Mouse (Mus musculus): ENCODE results near the gene Tmod3. TPM values are rescaled to one million over a fixed set of nuclear protein-coding genes. Genes with fewer than 3 reads are reported as not detected.

Gene Tmod3
- 138 and 153 TPM in 2 replicates for polyA plus RNA-seq (2015; fragmentation: Nextera tagmentation; extraction: Ambion mirVana)

GRCm38 (mm10) chr9:75559512-75560012 lies at the start of gene Tmod3:
Gene Tmod3, minus strand, starts transcription at chr9:75559657.
- H3K4me1 ChIP-seq, result peaks cover 13% of the 10 kb centered on the region; the same call in 1 of the 2 replicates
- H3K4me3 ChIP-seq (replicated peaks), result peak within 1 kb of the TSS; percentile 82
- 1% methylated on average over 21 of the region's 21 CpGs for WGBS
- H3K27me3 ChIP-seq (replicated peaks), result no peaks in the 10 kb centered on the region
- H3K4me2 ChIP-seq, result peak within 1 kb of the TSS; percentile 69
- no peaks in the 10 kb centered on the region for H3K36me3 ChIP-seq
- ATAC-seq (ENCODE audit: insufficient read depth, low FRiP score, low read depth), result peak; percentile 95
- H3K27ac ChIP-seq, result peak within 1 kb of the TSS; percentile 97
- no peaks in the 10 kb centered on the region for H3K9me3 ChIP-seq
- peak within 1 kb of the TSS; percentile 67 for H3K9ac ChIP-seq

DNA sequence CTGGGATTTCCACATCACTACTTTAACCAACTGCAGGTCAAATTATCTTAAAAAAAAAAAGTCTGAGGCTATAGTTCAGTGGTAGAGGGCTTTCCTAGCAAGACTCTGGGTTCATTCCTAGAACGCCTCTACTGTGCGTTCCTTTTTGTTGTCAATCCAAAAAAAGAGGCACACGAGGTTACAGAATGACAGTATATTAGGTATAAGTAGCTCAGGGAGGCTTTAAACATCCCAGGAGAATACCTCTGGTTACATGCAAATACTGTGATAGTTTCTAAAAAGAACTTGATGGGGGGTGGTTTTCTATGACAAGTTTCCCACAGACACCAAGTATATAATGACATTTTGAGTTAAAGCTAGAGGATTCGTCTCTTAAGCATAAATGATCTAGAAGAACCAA lies 48.0 kb upstream of the Tmod3 start:
- Histone ChIP-seq H3K4me3 (replicated peaks) (no peak overlapping the region), H3K9me3 (no peaks in the 10 kb centered on the region), H3K27ac (no peak overlapping the region), H3K36me3 (no peaks in the 10 kb centered on the region), H3K4me1 (peaks cover 2% of the 10 kb centered on the region; the same call in 1 of the 2 replicates), H3K27me3 (replicated peaks) (peaks cover 10% of the 10 kb centered on the region; the same call in 1 of the 2 replicates), H3K9ac (no peak overlapping the region), H3K4me2 (no peak overlapping the region)
- ATAC-seq (ENCODE audit: insufficient read depth, low FRiP score, low read depth), result no peak
- 87% methylated on average over 4 of the region's 4 CpGs for WGBS

- H3K4me3 ChIP-seq (replicated peaks), result no peak overlapping the region
- no peak overlapping the region for H3K9ac ChIP-seq
- H3K36me3 ChIP-seq, result no peaks in the 10 kb centered on the region
- H3K4me2 ChIP-seq, result no peak overlapping the region
- ATAC-seq (ENCODE audit: insufficient read depth, low FRiP score, low read depth), result no peak
- H3K9me3 ChIP-seq, result no peaks in the 10 kb centered on the region
- no peak overlapping the region for H3K27ac ChIP-seq
- WGBS, result 15% methylated on average over 12 of the region's 12 CpGs
- no peaks in the 10 kb centered on the region for H3K27me3 ChIP-seq (replicated peaks)
- H3K4me1 ChIP-seq, result 0 out of 2 replicates have a peak, but pooled peaks cover 5% of the 10 kb centered on the region
Measured at GRCm38 (mm10) chr9:75601510-75601909, 42.1 kb upstream of the Tmod3 start.

DNA sequence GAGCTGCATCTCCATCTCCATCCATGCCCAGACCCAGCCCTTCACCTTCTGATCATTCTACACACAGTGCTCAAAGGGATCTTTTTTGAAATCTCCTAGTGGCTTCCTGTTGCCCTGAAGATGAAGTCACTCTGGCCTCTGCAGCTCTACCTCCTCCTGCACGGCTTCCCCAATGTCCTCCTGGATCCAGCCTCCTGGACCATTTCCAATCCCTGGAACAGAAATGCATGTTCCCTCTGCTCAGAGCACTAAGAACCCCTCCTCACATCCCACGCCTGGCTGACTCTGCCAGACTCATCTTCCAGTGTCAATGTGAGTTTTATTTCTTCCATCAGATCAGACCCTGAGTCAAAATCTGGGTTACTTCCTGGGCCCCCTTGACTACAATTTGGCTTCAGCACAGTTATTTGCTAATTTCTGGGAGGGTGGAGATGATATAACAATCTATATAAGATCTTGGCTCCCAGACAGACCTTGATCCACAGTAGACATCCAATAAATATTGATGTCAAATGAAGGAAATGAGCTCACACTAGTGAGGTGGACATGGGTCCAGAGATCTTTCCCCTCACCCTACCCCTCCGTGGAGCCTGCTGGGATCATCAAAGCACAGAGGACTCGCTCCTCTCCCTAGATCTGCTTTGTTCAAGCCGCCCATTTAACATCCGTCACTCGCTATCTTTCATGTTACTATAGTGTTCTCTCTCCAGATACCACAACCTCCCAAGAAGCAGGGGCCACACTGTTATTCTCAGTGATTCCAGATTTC lies 40.9 kb upstream of the Tmod3 start:
- no peaks in the 10 kb centered on the region for H3K9me3 ChIP-seq
- no peak overlapping the region for H3K27ac ChIP-seq
- H3K36me3 ChIP-seq, result no peaks in the 10 kb centered on the region
- no peak overlapping the region for H3K4me3 ChIP-seq (replicated peaks)
- H3K27me3 ChIP-seq (replicated peaks), result no peaks in the 10 kb centered on the region
- no peak overlapping the region for H3K4me2 ChIP-seq
- H3K4me1 ChIP-seq, result 0 out of 2 replicates have a peak, but pooled peaks cover 5% of the 10 kb centered on the region
- 66% methylated on average over 7 of the region's 7 CpGs for WGBS
- ATAC-seq (ENCODE audit: insufficient read depth, low FRiP score, low read depth), result peak; percentile 26; the same call in 1 of the 2 replicates
- no peak overlapping the region for H3K9ac ChIP-seq

DNA sequence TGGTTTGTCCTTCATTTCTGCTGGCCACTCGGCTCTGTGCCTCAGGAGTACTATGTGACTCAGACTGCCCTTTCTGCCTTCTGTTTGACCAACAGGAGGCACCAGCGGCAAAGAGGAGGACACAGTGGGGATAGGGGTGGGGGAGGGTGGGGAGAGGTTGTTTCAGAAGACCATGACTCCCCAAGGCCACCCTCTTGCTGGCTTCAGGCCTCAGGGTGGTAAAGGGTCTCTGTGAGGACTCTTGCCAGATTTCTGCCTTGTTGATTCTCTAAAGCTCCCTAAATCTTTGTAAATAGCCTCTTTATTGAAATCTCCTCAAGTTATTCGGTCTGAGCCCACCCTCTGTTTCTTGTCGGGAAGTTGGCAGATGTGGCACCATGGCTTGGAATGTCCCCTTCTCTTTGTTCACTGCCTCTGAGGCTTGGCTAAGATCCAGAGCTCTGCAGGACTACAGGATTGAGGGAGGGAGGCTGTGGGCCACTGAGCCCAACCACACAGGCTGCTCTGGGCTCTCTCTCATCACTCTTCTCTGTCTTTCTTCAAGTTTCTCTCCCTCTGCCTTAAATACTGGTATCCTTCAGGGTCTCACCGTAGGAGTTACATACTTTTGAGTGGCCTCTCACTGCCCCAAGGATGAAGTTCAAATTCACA lies 39.9 kb upstream of the Tmod3 start:
- Histone ChIP-seq H3K27ac (no peak overlapping the region), H3K4me1 (0 out of 2 replicates have a peak, but pooled peaks cover 5% of the 10 kb centered on the region), H3K9ac (no peak overlapping the region), H3K4me2 (no peak overlapping the region), H3K27me3 (replicated peaks) (no peaks in the 10 kb centered on the region), H3K4me3 (replicated peaks) (no peak overlapping the region), H3K36me3 (no peaks in the 10 kb centered on the region), H3K9me3 (no peaks in the 10 kb centered on the region)
- peak; percentile 54; the same call in 1 of the 2 replicates for ATAC-seq (ENCODE audit: insufficient read depth, low FRiP score, low read depth)
- 38% methylated on average over 5 of the region's 5 CpGs for WGBS

GRCm38 (mm10) chr9:75597596-75597995 lies 38.1 kb upstream of the Tmod3 start:
- no peak for ATAC-seq (ENCODE audit: insufficient read depth, low FRiP score, low read depth)
- H3K4me2 ChIP-seq, result no peak overlapping the region
- no peak overlapping the region for H3K27ac ChIP-seq
- no peaks in the 10 kb centered on the region for H3K36me3 ChIP-seq
- no peaks in the 10 kb centered on the region for H3K9me3 ChIP-seq
- no peak overlapping the region for H3K4me3 ChIP-seq (replicated peaks)
- 0 out of 2 replicates have a peak, but pooled peaks cover 5% of the 10 kb centered on the region for H3K4me1 ChIP-seq
- H3K27me3 ChIP-seq (replicated peaks), result no peaks in the 10 kb centered on the region
- WGBS, result 89% methylated on average over 4 of the region's 4 CpGs
- H3K9ac ChIP-seq, result no peak overlapping the region

GRCm38 (mm10) chr9:75597036-75597435 lies 37.6 kb upstream of the Tmod3 start:
- H3K4me2 ChIP-seq, result no peak overlapping the region
- H3K9ac ChIP-seq, result no peak overlapping the region
- no peak overlapping the region for H3K27ac ChIP-seq
- H3K9me3 ChIP-seq, result no peaks in the 10 kb centered on the region
- H3K27me3 ChIP-seq (replicated peaks), result no peaks in the 10 kb centered on the region
- 0 out of 2 replicates have a peak, but pooled peaks cover 5% of the 10 kb centered on the region for H3K4me1 ChIP-seq
- no peak for ATAC-seq (ENCODE audit: insufficient read depth, low FRiP score, low read depth)
- WGBS, result 89% methylated on average over 13 of the region's 13 CpGs
- H3K4me3 ChIP-seq (replicated peaks), result no peak overlapping the region
- no peaks in the 10 kb centered on the region for H3K36me3 ChIP-seq

GRCm38 (mm10) chr9:75593481-75593880 lies 34.0 kb upstream of the Tmod3 start:
- 82% methylated on average over 5 of the region's 5 CpGs for WGBS
- Histone ChIP-seq H3K4me2 (no peak overlapping the region), H3K4me1 (no peaks in the 10 kb centered on the region)

DNA sequence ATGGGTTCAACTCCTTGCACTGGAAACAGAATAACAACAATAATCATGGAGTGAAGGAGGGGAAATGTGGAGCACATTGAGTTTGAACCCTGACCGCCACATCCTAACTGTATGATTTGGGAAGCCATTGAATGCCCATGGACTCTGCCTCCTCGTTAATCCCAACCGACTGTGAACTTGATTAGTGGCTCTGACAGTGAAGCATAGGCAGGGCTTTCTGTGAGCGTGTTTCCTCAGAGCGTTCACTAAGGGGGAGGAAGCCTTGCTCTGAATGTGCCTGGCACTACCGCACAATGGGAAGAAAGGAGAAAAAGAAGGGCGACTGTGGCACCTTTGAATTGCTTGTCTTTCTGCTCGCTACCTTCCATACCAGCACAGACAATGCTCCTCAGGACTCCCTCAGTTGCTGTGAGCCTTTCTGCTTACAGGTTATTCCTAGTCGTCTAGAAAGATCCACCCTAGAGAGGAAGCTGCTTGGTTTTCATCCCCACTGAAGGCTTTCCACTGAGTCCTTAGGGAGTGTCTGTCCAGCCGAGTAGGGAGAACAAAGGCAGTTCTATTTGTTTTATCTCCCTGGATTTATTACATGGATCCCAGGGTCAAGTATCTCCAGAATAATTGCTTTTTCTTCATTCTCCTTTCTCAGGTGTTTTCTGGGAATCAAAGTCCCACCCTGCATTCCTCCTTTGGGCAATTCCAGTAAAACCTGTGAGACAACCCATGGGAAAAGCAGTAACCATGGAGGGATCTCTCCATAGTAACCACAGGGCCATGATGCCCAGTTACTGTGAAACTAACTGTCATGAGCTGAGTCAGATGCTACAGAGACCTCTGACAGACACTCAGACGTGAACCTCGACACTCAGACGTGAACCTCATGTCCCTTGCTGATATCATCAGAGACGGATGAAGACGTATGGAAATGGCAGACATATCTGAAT lies 30.7 kb upstream of the Tmod3 start:
- H3K9ac ChIP-seq, result no peak overlapping the region
- H3K9me3 ChIP-seq, result no peaks in the 10 kb centered on the region
- no peak overlapping the region for H3K4me3 ChIP-seq (replicated peaks)
- no peak overlapping the region for H3K4me2 ChIP-seq
- ATAC-seq (ENCODE audit: insufficient read depth, low FRiP score, low read depth), result no peak
- no peaks in the 10 kb centered on the region for H3K4me1 ChIP-seq
- 80% methylated on average over 15 of the region's 15 CpGs for WGBS
- no peaks in the 10 kb centered on the region for H3K27me3 ChIP-seq (replicated peaks)
- H3K36me3 ChIP-seq, result no peaks in the 10 kb centered on the region
- no peak overlapping the region for H3K27ac ChIP-seq

More at GRCm38 (mm10) chr9:75593481-75593880, 34.0 kb upstream of the Tmod3 start:
- H3K4me3 ChIP-seq (replicated peaks), result no peak overlapping the region
- H3K9me3 ChIP-seq, result no peaks in the 10 kb centered on the region
- H3K36me3 ChIP-seq, result no peaks in the 10 kb centered on the region
- no peaks in the 10 kb centered on the region for H3K27me3 ChIP-seq (replicated peaks)
- H3K9ac ChIP-seq, result no peak overlapping the region
- no peak overlapping the region for H3K27ac ChIP-seq
- no peak for ATAC-seq (ENCODE audit: insufficient read depth, low FRiP score, low read depth)

- Histone ChIP-seq H3K36me3 (no peaks in the 10 kb centered on the region), H3K27ac (no peak overlapping the region), H3K9me3 (no peaks in the 10 kb centered on the region), H3K27me3 (replicated peaks) (no peaks in the 10 kb centered on the region), H3K9ac (no peak overlapping the region), H3K4me1 (no peaks in the 10 kb centered on the region), H3K4me3 (replicated peaks) (no peak overlapping the region), H3K4me2 (no peak overlapping the region)
- 49% methylated on average over 7 of the region's 7 CpGs for WGBS
- no peak for ATAC-seq (ENCODE audit: insufficient read depth, low FRiP score, low read depth)
Measured at GRCm38 (mm10) chr9:75581694-75582350, 22.4 kb upstream of the Tmod3 start.

DNA sequence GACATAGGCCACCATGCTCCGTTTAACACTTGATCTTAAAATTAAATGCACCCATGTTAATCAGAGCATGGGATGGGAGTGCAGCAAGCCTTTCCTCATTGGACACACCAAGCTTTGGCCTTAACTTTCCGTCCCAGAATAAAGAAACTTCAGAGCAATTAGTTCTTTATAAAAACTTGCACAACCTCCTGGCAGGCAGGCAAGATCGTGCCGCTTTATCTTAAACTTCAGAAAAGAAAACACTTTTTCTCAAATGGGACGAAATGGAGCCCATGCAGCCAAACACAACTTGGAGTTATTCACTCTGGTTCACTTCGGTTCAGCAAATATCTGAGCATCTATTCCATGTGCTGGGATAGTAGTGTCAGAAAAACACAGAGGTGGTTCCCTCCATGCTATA lies 19.9 kb upstream of the Tmod3 start:
- no peak overlapping the region for H3K4me2 ChIP-seq
- ATAC-seq (ENCODE audit: insufficient read depth, low FRiP score, low read depth), result no peak

More for the DNA sequence above, 19.9 kb upstream of the Tmod3 start:
- WGBS, result 90% methylated on average over 6 of the region's 6 CpGs
- Histone ChIP-seq H3K9ac (no peak overlapping the region), H3K4me3 (replicated peaks) (no peak overlapping the region), H3K4me1 (no peaks in the 10 kb centered on the region), H3K27ac (no peak overlapping the region), H3K36me3 (no peaks in the 10 kb centered on the region), H3K27me3 (replicated peaks) (no peaks in the 10 kb centered on the region), H3K9me3 (no peaks in the 10 kb centered on the region)

All from stomach, embryonic 15.5 days (tissue).